Mouse (Mus musculus) retina, embryonic 14.5 days (tissue): ENCODE results near the gene Pibf1.

Experiments used
- DNase-seq: peaks from one replicate; pipeline ENCODE4 v3.0.0-alpha.2; 2015; ENCODE audit warnings: low spot score

The Pibf1 gene

DNA sequence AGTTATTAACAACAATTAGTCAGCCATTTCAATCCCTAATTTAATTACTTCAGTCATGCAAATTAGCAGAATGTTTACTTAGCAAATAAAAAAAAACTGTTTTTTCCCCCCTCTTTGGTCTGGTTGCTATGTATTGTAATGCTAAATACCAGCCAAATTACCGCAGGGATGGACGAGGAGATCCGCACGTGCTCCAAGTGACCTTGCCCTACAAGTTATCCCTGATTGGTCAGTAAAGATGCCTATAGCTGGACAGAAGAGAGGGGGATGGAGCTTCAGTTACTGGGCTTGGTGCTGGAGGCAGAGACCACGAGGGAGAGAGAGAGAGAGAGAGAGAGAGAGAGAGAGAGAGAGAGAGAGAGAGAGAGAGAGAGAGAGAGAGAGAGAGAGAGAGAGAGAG is 167.5 kb downstream of the Pibf1 start:
- no peak for DNase-seq

DNA sequence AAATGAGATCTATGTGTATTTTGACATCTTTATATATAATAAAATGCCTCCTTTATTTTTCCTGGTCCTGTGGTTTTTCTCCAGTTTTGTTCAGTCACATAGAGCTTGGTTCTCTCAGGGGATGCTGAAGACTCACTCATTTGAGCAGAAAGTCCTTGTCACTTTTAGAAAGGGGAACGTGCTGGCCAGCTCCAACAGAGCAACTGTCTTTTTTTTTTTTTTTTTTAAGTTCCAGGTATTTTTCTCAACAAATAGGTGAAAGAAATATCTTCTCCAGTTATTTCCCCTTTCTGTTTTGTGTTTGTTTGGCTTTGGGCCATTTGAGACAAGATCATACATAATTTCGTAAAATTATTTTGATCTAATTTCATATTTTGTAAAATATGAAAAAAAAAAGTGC is 174.8 kb downstream of the Pibf1 start:
- DNase-seq = no peak

DNA sequence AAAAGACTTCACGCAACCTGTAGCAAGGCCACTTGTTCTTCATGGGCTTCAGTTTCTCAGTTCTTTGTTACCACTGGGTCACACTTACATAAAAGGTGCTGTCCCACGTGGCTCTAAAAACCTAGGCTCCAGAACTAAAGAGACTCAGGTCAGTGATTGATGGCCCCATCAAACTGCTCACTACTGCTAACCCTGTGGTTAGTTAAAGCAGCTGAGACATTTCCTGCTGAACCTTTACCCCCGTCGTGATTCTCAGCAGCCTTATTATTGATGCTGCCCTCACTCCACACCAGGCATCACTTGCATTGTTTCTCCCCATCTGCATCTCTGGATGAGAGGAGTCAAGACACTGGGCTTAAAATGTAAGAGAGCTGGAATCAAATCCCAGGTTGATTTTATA is 176.6 kb downstream of the Pibf1 start:
- no peak for DNase-seq

DNA sequence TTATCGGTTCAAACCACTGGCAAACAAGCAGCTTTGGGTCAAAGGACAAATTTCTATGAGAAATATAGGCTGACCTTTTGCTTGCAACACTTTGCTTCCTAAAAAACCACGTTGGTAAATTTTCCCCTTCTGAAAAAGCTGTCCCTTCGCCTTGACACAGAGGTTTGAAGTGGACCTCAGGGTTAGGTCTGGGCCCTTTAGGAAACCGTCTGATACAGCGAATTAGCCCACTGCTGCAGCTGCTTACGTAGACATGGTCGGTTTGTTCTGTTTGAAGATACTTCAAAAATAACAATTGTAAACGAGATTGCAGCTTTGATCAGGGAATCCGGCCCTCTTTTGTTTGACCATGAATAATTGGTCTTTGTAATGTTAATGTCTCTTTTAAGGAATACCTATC is 179.1 kb downstream of the Pibf1 start:
- no peak for DNase-seq

DNA sequence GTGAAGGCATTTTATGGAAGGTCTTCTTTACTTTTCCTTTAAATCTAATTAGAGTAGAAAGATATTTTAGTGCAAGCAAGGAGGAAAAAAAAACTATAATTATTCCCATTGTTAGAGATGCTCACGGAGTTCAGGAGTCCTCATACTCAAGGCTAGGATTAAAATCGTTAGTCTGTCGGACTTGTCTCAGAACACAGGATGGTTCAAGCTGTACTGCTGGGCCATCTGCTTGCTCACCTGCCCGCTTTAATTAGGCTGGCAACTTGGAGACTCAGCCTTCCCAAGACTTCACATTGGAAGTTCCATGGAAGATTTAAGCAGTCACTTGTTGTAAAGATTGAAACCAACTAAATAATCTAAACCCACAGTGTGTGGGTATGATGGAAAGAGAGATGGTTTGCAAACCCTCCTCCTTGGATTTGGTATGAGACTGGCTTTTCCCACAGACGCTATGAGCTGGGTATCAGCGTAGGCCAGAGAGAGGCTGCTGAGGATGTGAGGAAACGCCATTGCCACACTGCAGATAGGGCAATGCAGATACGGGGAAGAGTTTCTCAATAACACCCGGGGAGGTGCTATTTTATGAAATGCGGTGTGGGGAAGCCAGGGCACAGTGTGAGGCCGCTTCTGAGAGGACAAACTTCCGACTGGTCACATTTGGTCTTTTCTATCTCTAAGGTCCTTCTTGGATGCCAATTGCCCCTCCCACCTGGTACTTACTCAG is 179.7 kb downstream of the Pibf1 start:
- DNase-seq = no peak

DNA sequence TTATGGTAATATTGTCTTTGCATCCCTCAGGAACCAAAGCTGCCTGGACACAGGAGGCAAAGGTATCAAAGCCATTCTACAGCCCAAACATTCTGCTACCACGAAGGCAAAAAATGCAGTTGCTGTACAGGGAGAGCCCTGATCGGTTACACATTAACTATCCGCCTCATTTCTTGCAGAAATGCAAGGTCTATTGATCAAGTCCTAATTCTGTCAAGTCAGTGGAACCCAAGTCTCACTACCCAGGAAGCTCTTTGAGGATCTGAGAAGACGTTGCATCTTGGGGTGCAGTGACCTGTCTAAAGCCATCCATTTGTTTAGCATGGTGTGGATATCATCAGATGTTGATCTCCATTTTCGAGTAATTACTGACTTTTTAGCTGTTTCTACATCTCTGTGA is 181.2 kb downstream of the Pibf1 start:
- DNase-seq = no peak

DNA sequence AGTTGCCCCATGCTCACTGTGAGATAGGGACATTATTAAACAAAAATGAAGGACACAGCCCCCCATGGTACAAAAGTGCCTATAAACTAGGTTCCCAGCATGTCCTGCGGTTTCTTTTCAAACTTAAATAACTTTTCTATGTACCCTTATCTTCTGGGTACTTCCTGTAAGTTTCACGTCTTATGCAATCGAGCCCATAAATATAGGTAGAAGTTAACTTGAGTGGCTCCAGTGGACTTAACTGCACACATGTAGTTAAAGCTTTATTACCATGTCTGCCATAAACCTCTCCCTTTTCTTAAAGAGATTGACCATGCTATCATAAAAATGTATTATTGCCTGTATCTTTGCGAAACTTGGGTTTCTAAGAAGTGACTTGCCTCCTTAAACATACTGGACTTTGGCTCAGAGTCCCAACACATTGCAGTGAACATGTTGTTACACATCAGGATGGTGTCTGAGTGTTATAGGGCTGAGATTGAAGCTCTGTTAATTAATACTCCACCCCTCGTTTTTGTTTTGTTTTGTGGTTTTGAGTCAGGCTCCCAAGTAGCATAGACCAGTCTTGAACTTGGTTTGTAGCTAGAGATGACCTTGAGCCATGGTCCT is 181.7 kb downstream of the Pibf1 start:
- DNase-seq = no peak

DNA sequence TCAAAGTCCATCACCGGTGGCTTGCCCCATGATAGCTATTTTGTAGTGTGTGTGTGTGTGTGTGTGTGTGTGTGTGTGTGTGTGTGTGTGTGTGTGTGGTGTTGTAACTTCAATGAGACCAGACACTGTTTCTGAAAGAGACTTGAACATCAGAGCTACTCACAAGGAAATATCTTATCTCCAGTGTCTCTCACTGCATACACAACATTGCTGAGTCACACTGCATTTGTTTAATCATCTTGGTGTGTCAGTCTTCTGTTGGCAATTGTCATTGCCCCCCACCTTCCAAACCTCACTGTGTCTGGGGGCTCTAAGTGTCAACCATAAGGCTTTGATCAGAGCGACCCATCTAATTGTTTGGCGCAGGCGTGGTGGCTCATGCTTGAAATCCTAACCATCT is 186.3 kb downstream of the Pibf1 start:
- no peak for DNase-seq

DNA sequence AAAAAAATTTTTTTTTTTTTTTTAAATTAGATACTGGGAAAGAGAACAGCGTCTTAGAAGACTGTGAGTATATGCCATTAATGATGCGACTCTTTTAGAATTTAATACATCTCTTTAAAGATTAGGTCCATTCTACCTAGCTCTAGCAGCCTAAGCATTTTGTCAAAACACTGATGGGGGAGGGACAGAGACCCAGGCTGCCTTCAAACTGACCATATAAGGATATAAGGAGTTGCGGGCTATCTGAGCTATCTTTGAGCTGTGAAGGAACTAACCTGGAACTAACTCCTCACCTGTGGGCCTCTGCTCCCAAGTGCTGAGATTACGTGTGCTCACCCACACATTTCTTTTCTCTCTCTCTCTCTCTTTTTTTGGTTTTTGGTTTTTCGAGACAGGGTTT is 193.0 kb downstream of the Pibf1 start:
- no peak for DNase-seq

DNA sequence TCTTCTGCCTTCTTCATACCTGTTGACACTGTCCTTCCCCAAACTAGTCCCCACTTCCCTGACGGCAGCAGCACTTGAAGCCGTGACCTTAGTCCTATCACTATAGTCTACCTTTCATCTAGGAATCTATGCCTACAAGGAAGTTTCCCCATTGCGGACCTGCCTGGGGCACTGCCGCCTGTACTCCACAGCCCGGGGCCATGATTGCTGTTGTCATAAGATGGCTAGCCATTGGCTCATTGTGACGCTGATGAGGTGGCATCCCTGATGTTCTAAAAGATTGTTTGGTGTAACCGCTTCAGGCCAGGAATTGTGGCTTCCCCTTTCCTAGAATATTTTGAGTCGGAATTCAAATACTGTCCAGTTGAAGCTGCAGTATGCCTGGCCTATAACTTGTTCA is 195.2 kb downstream of the Pibf1 start:
- no peak for DNase-seq

DNA sequence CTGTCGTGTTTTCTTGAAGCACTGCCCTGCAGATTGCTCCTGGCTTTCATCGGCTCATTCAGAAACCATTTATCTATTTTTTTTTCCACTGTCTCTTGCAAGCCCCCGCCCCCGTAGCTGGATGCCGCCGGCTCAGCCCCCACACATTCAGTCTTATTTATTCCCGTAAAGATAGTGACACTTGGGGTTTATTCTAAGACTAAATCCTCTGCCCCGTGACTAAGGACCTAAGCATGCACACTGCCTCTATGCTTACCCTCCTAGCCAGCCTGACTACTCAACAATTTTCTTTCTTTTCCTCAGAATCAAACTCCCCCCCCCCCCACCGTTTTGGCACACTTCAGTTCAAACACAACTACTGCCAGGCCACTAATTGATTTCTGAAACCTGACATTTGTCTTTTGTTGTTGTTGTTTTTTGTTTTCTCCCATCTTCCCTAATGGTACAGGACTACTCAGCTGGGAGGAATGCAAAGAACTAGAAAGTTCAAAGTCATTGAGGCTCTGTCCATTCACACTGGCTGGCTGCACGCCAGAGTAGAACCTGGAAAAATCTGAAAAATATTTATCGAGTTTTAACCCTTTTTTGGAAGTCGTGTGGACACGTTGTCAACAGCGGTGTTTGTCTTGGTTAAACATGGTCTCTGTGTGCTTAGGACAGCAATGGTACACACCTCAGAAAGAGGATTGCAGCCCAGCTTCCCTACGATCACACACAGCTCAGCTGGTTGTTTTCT is 196.6 kb downstream of the Pibf1 start:
- no peak for DNase-seq

DNA sequence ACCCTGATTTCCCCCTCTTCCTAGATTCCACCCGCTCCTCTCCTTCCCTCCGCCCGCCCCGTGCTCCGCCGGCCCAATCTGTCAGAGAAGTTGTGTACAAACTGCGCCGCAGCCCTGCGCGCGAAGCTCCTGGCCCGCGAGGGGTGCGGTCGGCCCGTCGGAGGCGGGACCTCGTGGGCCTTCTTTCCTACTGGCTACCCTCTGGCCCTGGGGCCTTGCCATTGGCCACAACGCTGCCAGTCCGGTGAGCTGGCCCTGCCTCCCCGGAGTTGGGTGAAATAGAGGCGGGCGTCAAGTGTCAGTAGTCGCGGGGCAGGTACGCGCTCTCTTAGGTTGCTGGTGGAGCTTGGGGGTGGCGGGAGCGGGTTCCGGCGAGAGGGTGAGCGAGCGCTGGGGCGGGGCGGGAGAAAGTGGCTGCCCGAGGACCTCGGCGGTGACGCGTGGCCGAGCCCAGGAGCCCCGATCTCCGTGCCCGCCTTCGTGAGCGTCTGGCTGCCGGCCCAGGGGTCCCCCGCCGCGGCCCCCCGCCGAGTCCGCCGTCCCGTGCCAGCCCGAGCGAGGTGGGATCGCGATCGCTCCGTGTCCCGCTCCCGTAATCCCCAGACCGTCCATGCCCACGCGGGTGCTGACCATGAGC is 199.3 kb downstream of the Pibf1 start, which contains the start of gene Klf5:
Klf5 (plus strand) TSS at position 307 of the 637 bp plus-strand sequence.
- DNase-seq = peak; percentile 90

DNA sequence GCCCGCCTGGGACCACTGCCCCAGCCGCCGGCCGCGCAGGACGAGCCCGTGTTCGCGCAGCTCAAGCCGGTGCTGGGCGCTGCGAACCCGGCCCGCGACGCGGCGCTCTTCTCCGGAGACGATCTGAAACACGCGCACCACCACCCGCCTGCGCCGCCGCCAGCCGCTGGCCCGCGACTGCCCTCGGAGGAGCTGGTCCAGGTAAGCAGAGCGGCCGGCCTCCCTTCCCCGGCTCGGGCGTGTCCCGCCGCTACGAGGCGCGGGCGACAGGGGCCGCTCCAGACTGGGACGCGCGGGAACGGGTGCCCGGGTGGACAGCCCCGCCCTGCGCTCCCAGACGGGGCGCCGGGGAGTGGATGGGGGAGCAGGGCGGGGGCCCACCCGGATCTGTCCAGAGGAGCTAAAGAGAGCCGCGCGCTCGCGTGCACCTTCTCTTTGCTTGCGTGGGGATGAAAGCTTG is 199.8 kb downstream of the Pibf1 start:
- DNase-seq = peak; percentile 55

DNA sequence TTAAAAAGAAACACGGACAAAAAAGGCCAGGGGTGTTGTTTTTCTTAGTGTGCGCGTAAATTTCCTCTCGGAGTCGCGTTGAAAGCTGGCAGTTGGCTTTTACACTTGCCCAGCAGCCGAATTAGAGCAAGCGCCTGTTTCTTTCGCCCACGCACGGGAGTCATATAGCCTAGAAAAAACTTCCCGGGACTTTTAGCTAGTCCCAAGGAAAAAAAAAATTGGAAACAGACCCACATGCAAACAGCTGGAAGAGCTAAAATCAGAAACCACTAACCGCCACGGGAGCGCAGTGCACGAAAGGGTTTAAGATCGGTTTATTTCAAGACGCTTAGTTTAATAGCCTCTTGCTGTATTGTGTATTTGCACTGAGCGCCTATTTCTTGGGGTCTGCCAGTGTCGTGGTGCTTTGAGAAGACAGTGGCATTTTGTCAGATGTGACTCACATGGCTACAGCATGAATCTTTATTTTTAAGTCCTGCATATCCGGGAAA is 200.5 kb downstream of the Pibf1 start:
- peak; percentile 28 for DNase-seq

DNA sequence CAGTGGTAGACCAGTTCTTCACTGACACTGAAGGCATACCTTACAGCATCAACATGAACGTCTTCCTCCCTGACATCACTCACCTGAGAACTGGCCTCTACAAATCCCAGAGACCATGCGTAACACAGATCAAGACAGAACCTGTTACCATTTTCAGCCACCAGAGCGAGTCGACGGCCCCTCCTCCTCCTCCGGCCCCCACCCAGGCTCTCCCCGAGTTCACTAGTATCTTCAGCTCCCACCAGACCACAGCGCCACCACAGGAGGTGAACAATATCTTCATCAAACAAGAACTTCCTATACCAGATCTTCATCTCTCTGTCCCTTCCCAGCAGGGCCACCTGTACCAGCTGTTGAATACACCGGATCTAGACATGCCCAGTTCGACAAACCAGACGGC is 202.2 kb downstream of the Pibf1 start:
- no peak for DNase-seq
